8 mouse cellular contexts compared by ENCODE assay signal in genomic region chr13:110018941-110019743, GRCm38 (mm10).
DNase-seq lines count a peak whose midpoint lies in the region; ATAC-seq lines count a peak whose summit lies in the region.

No protein-coding gene starts in this region.

- 3% methylated on average over 20 of the region's 20 CpGs for WGBS in heart, embryonic 15.5 days
- under 1% methylated on average over 20 of the region's 20 CpGs for WGBS in midbrain, embryonic 12.5 days

- peak overlapping the region; percentile 91 for H3K4me2 ChIP-seq in heart, embryonic 15.5 days
- peak overlapping the region; percentile 72 for H3K4me2 ChIP-seq in midbrain, embryonic 12.5 days (replicated peaks)

- H3K9me3 ChIP-seq in heart, embryonic 15.5 days (replicated peaks) = no peaks in the 10 kb centered on the region
- no peaks in the 10 kb centered on the region for H3K9me3 ChIP-seq in midbrain, embryonic 12.5 days

- H3K36me3 ChIP-seq in heart, embryonic 15.5 days = no peaks in the 10 kb centered on the region
- H3K36me3 ChIP-seq in midbrain, embryonic 12.5 days = no peaks in the 10 kb centered on the region

- H3K4me1 ChIP-seq in heart, embryonic 15.5 days (replicated peaks) = peaks cover 12% of the 10 kb centered on the region
- peaks cover 22% of the 10 kb centered on the region for H3K4me1 ChIP-seq in midbrain, embryonic 12.5 days

- peak overlapping the region; percentile 66 for H3K9ac ChIP-seq in heart, embryonic 15.5 days
- peak overlapping the region; percentile 48 for H3K9ac ChIP-seq in midbrain, embryonic 12.5 days (replicated peaks)

- peaks cover 4% of the 10 kb centered on the region; the same call in 1 of the 2 replicates for H3K27me3 ChIP-seq in heart, embryonic 15.5 days
- H3K27me3 ChIP-seq in midbrain, embryonic 12.5 days = 0 out of 2 replicates have a peak, but pooled peaks cover 3% of the 10 kb centered on the region

- H3K4me3 ChIP-seq in heart, embryonic 15.5 days = peak overlapping the region; percentile 56
- peak overlapping the region; percentile 34 for H3K4me3 ChIP-seq in midbrain, embryonic 12.5 days

- no peak overlapping the region for H3K27ac ChIP-seq in heart, embryonic 15.5 days
- H3K27ac ChIP-seq in midbrain, embryonic 12.5 days (replicated peaks) = peak overlapping the region; percentile 35

- ATAC-seq in heart, embryonic 15.5 days (replicated peaks; ENCODE audit: insufficient number of reproducible peaks, insufficient read depth, low FRiP score, low read depth) = peak; percentile 71
- peak; percentile 72 for ATAC-seq in midbrain, embryonic 12.5 days (ENCODE audit: low FRiP score, low read depth)

- peak; percentile 11 for DNase-seq in ovary, postnatal 36 days (ENCODE audit: low spot score)
- DNase-seq in ovary, postnatal 10 days (ENCODE audit: low spot score) = no peak
- DNase-seq in cerebellum, postnatal 14 days = peak; percentile 41 to 49
- DNase-seq in kidney, postnatal 14 days = peak; percentile 9
- no peak for DNase-seq in adipocyte (ENCODE audit: low spot score)
- DNase-seq in right cerebral cortex, postnatal 14 days = no peak

Comparison
In these comparisons a context has a peak if more than half of its experiments do, and no peak if none do; other contexts are left out.
1. DNase-seq: peak in ovary, postnatal 36 days (single experiment), cerebellum, postnatal 14 days (2 of 2) and kidney, postnatal 14 days (single experiment); none in ovary, postnatal 10 days (single experiment), adipocyte (single experiment) and right cerebral cortex, postnatal 14 days (single experiment).